Mouse (Mus musculus) cerebellum, adult (tissue): Measurements from ENCODE around the gene Iglon5.
A peak's percentile ranks its signal among the peaks of the same experiment; 100 is the strongest.

Experiments
- ATAC-seq: cut with Nextera tagmentation; 2 replicates; pipeline ENCODE4 v1.9.2; 2017; ENCODE audit warnings: mild to moderate bottlenecking, moderate library complexity, mixed read lengths; ENCODE audit not compliant: insufficient number of reproducible peaks, low FRiP score, low TSS enrichment

The Iglon5 gene

GRCm38 (mm10) chr7:43466099-43466694, 23.7 kb downstream of the Iglon5 start:
- ATAC-seq: peak; percentile 53

DNA sequence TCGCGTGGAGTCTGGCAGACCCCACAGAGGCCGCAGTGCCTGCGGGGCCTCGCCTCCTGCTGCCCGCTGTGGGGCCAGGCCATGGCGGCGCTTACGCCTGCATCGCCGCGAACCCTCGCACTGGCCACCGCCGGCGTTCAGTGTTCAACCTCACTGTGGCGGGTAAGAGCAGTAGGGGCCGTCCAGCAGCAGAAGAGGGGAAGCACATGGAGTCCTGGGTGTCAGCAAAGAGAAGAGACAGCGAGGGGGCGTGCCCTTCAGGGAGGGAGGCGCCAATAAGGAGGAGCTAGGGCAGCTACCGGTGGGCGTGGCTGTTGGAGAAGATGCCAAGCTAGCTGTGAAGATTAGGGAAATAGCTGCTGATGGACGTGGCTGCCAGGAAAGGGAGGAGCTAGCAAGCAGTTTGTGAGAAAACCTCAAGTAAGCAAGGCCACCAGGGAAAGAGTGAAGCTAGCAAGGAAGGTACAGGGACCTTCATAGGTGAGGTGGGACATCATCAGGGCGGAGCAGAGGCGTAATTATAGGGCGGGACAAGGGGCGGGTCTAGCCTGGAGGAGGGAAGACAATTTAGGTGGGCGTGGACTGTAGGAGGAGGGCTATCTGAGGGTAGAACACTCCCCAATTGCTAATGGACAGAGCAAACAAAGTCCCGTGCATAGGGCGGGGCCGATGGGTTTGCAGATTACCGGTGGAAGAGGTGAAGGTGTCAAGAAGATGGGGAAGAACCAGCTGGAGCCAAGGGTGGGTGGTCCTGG, 24.4 kb downstream of the Iglon5 start:
- peak; percentile 49 for ATAC-seq

DNA sequence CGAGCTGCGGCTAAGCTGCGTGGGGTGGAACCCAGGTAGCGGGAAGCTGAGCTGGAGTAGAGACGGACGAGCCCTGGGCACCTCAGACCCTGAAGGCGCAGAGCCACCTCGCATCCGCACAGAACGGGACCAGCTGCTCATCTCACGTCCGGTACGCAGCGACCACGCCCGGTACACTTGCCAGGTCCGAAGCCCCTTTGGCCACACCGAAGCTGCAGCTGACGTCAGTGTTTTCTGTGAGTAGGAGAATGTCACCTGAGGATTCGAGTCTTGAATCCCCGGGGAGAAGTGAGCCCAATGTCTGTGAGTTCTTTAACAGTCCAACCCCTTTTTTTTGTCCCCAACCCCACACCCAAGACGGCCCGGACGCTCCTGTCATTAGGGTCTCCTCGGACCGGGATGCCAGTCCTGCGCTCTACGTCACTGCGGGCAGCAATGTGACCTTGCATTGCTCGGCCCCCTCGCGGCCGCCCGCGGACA, 25.0 kb downstream of the Iglon5 start:
- ATAC-seq: no peak

DNA sequence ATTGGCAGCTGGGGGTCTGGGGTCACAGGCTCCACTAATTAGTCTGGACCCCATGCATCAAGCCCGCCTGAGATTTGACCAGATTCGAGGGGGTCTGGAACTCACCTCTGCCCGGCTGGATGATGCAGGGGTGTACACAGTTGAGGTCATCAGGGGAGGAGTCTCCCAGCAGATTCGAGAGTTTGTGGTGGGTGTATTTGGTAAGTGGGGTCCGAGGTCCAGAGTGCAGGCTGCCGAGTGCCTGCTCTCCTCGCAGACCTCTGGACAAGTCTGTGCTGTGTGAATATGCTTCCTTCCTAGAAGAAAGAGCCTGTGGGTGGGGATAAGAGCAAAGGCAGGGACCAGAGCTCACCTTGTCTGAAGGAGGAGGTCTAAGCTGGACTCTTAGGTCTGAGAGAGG, 25.9 kb downstream of the Iglon5 start:
- no peak for ATAC-seq

DNA sequence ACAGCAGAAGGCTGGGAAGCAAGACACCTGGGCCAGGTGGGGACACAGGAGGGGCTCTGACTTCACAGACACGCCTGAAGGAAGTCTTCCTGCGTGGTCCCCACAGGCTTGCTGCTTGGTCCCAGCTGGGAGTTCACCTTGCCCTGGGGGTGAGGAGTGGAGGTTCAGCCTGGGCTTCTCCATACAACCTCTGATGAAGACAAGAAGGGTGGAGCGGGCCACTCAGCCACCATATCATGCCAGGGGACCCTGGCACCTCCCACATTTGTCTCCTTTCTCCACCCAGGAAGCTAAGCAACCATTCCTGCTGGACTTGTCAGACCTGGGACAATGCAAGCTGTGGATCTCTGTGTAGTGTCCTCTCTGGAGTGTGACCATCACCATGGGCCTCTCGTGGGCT, 27.0 kb downstream of the Iglon5 start, which contains the start of gene Vsig10l:
Vsig10l (plus strand) TSS at position 301 of the 400 bp plus-strand sequence.
- ATAC-seq: no peak

- no peak for ATAC-seq
Observed at GRCm38 (mm10) chr7:43454371-43454770, 35.5 kb downstream of the Iglon5 start.

DNA sequence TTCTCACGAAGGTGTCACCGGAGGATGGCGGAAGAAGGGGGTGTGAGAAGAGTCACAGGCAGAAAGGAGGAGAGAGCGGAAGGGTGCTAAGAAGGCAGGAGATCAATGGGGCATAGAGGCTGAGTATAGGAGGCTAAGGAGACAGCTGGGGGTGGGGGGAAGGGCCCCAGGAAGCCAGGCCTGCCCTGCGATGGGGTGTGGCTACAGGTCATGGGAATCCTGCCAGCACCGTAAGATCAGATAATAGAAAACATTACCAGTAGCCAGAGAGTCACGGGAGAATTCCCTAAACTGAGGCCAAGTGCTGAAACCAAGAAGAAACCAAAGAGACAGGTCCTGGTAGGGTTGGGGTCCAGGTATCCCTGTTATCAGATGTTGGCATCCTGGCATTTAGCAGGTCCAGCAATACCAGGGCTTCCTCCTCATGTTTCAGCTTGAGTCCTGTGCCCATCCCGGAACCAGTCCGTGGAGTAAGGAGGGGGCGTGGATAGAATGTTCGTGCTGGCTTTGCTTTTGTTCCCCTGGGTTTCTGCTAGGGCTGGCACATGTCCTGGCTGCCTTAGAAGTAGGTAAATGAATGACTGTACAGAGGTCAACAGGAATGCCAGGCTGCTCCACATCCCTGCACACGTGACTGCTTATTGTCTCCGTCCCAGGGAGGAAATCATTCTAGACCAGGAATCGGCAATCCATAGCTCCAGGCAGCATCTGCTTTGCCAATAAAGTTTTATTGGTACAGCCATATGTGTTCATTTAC, 36.1 kb downstream of the Iglon5 start:
- ATAC-seq: no peak

- no peak for ATAC-seq
Observed at GRCm38 (mm10) chr7:43452609-43453008, 37.3 kb downstream of the Iglon5 start.

- no peak for ATAC-seq
Observed at GRCm38 (mm10) chr7:43451726-43452125, 38.1 kb downstream of the Iglon5 start.

DNA sequence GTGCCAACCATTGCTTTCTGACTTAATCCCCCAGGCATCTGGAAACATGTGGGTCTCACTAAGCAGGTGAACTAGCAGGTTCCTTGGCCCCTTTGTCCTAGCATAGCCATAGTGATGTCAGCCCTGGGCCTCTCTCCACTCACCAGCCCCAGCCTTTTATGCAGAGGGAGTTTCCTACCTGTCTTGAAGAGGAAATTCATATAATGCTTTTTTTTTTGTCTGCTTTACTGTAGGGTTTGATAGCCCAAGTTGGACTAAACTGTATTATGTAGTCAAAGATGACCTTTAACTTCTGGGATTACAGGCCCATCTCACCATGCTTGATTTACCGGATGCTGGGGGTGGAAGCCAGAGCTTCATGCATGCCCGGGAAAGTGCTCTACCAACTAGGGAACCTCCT, 40.1 kb downstream of the Iglon5 start:
- ATAC-seq: no peak

- ATAC-seq: no peak
Observed at GRCm38 (mm10) chr7:43448246-43448645, 41.6 kb downstream of the Iglon5 start.

- no peak for ATAC-seq
Observed at GRCm38 (mm10) chr7:43447801-43448200, 42.1 kb downstream of the Iglon5 start.

- ATAC-seq: peak; percentile 95
Observed at GRCm38 (mm10) chr7:43443917-43444293, 46.0 kb downstream of the Iglon5 start, which contains the start of the genes Etfb and Gm45233. TSS of gene Etfb (plus strand) at chr7:43444083. TSS of gene Gm45233 (plus strand) at chr7:43444128.

GRCm38 (mm10) chr7:43443126-43443916, 46.6 kb downstream of the Iglon5 start:
- peak; percentile 69; the same call in 1 of the 2 replicates for ATAC-seq

- ATAC-seq: no peak
Observed at GRCm38 (mm10) chr7:43442684-43443083, 47.2 kb downstream of the Iglon5 start.

- ATAC-seq: no peak
Observed at GRCm38 (mm10) chr7:43441071-43441470, 48.8 kb downstream of the Iglon5 start.

DNA sequence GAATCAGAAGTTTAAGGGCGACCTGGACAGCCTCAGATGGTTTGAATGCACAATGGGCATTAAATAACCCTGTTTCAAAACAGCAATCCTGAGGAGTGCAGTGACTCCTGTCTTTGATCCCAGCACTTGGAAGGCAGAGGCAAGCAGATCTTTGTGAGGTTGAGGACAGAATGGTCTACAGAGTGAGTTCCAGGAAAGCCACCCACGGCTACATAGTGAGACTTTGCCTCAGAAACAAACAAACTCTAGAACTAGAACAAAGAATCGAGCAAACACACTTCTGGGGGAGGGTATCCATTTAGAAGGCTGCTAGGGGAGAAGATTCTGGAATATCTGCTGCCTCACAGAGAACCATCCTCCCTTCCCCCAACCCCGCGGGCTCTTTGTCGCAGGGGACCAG, 49.4 kb downstream of the Iglon5 start, which contains the start of gene Cldnd2:
Cldnd2 (plus strand) TSS at position 301 of the 400 bp plus-strand sequence.
- no peak for ATAC-seq

DNA sequence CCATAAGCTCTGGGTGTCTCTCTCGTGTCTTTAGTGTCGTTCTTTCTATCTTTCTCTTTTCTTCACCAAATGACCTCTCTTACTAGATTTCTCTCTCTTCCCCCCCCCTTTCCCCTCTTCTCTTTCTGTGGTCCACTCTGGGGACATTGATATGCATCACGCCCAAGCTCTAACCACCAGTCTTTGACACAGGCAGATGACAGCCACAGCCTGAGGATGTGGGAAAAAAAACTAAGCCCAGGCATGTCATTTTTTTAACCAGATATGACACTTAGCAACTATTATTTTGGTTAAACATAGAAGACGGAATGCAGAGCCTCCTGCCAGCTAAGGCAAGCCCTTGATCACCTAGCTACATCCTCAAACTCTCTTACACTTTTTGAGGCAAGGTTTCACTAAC, 51.3 kb downstream of the Iglon5 start:
- ATAC-seq: no peak

GRCm38 (mm10) chr7:43436341-43437255, 53.3 kb downstream of the Iglon5 start, which contains the start of gene Nkg7:
TSS of gene Nkg7 (plus strand) at chr7:43437073.
- no peak for ATAC-seq
